Mouse (Mus musculus): ENCODE data around the gene Prss46. TPM values are rescaled to one million over a fixed set of nuclear protein-coding genes. Genes with fewer than 3 reads are reported as not detected.

Gene Prss46
- total RNA-seq (2021) (not detected), polyA plus RNA-seq (2012; rRNA removed) (0.18 TPM in 1 of 2 replicates, not detected in the other)
- long read RNA-seq = 0 reads

DNA sequence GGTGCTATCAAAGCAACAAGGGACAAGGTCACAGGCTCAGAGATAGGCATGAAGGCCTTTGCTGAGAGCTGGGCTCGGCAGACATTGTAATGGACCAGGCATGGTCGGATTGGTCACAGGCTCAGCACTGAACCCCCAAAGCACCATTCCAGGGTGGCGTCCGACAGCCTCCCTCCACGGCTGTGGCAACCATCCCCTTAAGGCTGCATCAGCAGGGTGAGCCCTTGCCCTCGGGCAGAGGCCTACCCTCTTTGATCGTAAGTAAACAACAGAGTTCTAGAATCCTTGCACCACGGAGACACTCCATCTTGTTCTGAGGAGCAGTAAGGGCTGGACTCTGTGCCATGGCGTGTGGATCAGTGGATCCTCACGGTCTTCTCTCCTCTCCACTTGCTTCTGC is at the start of gene Prss46:
TSS of gene Prss46 (plus strand) at position 301 of the 400 bp plus-strand sequence.
- no peak for DNase-seq
- intact Hi-C loops (cut with DNase I) = no loop called here
- Histone ChIP-seq H3K79me2 (replicated peaks; ENCODE audit: control insufficient read depth, insufficient read depth, low read length) (no peaks in the 10 kb centered on the region), H3K4me3 (no peak within 1 kb of the TSS), H3K27me3 (ENCODE audit: control insufficient read depth, insufficient read depth, low read length) (no peaks in the 10 kb centered on the region), H3K9ac (ENCODE audit: low read depth, low read length) (no peak within 1 kb of the TSS), H3K4me1 (ENCODE audit: control insufficient read depth, insufficient read depth, low read length) (no peaks in the 10 kb centered on the region), H3K27ac (no peak within 1 kb of the TSS), H3K36me3 (ENCODE audit: control insufficient read depth, insufficient read depth, low read length) (no peaks in the 10 kb centered on the region)
- WGBS = 86% methylated on average over 10 of the region's 10 CpGs
- TF ChIP-seq EP300 (IDR thresholded peaks at IDR 0.05; ENCODE audit: insufficient read depth, low read depth, low read length) = no peak
- no peak for TF ChIP-seq POLR2A (IDR thresholded peaks at IDR 0.05; ENCODE audit: insufficient read depth, low read depth, low read length)
- no peak for TF ChIP-seq CTCF (IDR thresholded peaks at IDR 0.05)

DNA sequence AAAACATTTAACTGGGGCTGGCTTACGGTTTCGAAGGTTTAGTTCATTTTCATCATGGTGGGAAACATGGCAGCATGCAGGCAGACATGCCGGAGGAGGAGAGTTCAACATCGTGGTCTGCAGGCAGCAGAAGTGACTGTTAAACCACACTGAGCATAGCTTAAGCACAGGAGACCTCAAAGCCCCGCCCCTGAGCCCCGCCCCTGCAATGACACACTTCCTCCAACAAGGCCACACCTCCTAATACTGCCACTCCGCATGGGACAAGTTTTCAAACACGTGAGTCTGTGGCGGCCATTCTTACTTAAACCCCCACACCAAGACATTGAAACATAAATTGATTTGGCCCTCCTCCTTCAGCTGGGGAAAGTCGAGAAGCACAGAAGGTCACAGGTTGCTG is 47.3 kb upstream of the Prss46 start:
- WGBS = 78% methylated on average over 10 of the region's 10 CpGs

DNA sequence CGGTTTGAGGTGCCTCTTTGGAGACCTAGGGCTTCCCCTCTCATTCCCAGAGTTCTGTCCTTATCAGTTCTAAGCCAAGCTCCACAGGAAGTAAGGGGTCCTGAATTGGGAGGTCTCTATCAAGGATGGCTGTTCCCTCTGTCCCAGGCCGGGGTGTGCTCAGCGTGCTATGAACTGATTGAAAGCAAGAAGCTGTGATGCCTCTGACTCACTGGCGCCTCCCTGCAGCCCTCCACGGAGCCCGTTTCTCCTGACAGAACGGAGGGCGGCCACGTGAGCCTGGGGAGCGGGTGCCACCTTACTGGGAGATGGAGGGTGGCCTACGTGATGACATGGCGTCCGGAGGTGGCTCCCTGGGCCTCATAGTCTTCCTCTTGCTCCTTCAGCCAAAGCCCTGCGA is 46.4 kb upstream of the Prss46 start, which contains the start of gene Prss42:
TSS of gene Prss42 (plus strand) at position 301 of the 400 bp plus-strand sequence.
- Histone ChIP-seq H3K27me3 (ENCODE audit: control insufficient read depth, insufficient read depth, low read length) (no peaks in the 10 kb centered on the region), H3K79me2 (replicated peaks; ENCODE audit: control insufficient read depth, insufficient read depth, low read length) (no peaks in the 10 kb centered on the region), H3K36me3 (ENCODE audit: control insufficient read depth, insufficient read depth, low read length) (no peaks in the 10 kb centered on the region), H3K4me3 (no peak within 1 kb of the TSS), H3K27ac (no peak within 1 kb of the TSS), H3K4me1 (ENCODE audit: control insufficient read depth, insufficient read depth, low read length) (no peaks in the 10 kb centered on the region), H3K9ac (ENCODE audit: low read depth, low read length) (no peak within 1 kb of the TSS)
- 89% methylated on average over 14 of the region's 14 CpGs for WGBS
- no peak for DNase-seq
- TF ChIP-seq EP300 (IDR thresholded peaks at IDR 0.05; ENCODE audit: insufficient read depth, low read depth, low read length) (no peak), POLR2A (IDR thresholded peaks at IDR 0.05; ENCODE audit: insufficient read depth, low read depth, low read length) (no peak), CTCF (IDR thresholded peaks at IDR 0.05) (no peak)
- intact Hi-C loops (cut with DNase I) = no loop called here

More for the DNA sequence above, 47.3 kb upstream of the Prss46 start:
- Histone ChIP-seq H3K27me3 (ENCODE audit: control insufficient read depth, insufficient read depth, low read length) (no peaks in the 10 kb centered on the region), H3K4me3 (no peak overlapping the region), H3K36me3 (ENCODE audit: control insufficient read depth, insufficient read depth, low read length) (no peaks in the 10 kb centered on the region), H3K79me2 (replicated peaks; ENCODE audit: control insufficient read depth, insufficient read depth, low read length) (no peaks in the 10 kb centered on the region), H3K4me1 (ENCODE audit: control insufficient read depth, insufficient read depth, low read length) (no peaks in the 10 kb centered on the region), H3K9ac (ENCODE audit: low read depth, low read length) (no peak overlapping the region), H3K27ac (no peak overlapping the region)
- intact Hi-C loops (cut with DNase I) = no loop called here
- DNase-seq = no peak
- no peak for TF ChIP-seq EP300 (IDR thresholded peaks at IDR 0.05; ENCODE audit: insufficient read depth, low read depth, low read length)
- TF ChIP-seq CTCF (IDR thresholded peaks at IDR 0.05) = no peak
- no peak for TF ChIP-seq POLR2A (IDR thresholded peaks at IDR 0.05; ENCODE audit: insufficient read depth, low read depth, low read length)

DNA sequence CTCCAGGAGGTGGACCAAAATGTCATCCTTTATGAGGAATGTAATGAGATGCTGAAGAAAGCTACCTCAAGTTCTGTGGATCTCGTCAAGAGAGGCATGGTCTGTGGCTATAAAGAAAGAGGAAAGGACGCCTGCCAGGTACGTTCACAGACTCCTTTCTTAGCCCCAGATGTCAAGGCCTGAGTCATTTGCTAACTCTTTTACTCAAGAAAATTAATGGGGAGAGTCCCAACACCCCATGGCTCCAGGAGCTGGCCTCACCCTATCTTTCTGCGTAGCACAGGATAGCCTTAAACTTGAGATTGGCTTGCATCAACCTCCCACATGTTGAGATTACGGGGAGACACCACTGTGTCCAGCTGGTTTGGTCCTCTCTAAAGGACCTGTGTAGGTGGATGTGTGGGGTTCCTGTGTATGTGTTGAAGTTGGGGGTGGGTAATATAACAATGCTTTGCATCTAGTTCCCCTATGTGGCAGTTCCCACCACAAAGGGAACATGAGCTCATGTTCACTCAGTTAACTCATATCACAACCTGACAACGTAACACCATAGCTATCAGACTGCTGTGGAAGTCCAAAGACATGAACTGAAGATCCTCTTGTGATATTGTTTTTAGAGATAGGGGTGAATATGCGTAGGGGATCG is 43.3 kb upstream of the Prss46 start:
- H3K4me1 ChIP-seq (ENCODE audit: control insufficient read depth, insufficient read depth, low read length) = no peaks in the 10 kb centered on the region
- intact Hi-C loops (cut with DNase I) = no loop called here
- H3K4me3 ChIP-seq = no peak overlapping the region
- no peak for DNase-seq
- H3K36me3 ChIP-seq (ENCODE audit: control insufficient read depth, insufficient read depth, low read length) = no peaks in the 10 kb centered on the region
- 89% methylated on average over 8 of the region's 8 CpGs for WGBS
- no peak for TF ChIP-seq EP300 (IDR thresholded peaks at IDR 0.05; ENCODE audit: insufficient read depth, low read depth, low read length)
- no peak for TF ChIP-seq CTCF (IDR thresholded peaks at IDR 0.05)
- TF ChIP-seq POLR2A (IDR thresholded peaks at IDR 0.05; ENCODE audit: insufficient read depth, low read depth, low read length) = no peak
- H3K9ac ChIP-seq (ENCODE audit: low read depth, low read length) = no peak overlapping the region
- no peaks in the 10 kb centered on the region for H3K27me3 ChIP-seq (ENCODE audit: control insufficient read depth, insufficient read depth, low read length)
- H3K27ac ChIP-seq = no peak overlapping the region
- no peaks in the 10 kb centered on the region for H3K79me2 ChIP-seq (replicated peaks; ENCODE audit: control insufficient read depth, insufficient read depth, low read length)

DNA sequence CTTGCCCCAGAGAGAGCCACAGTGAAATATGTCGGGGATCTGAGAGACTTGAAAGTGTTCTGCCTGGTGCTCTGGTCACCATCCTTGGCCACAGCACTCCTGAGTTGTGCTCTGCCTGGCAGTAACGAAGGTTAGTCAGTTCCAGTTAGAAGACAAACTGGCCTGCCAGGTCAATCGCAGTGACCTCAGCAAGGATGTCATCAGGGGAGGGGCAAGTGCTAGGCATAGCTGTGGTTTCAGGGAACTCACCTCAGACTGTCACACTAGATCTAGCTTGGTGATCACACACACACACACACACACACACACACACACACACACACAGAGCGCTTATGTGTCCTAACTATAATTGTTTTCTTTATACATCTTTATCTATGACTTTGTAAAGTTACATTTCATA is 41.0 kb upstream of the Prss46 start:
- intact Hi-C loops (cut with DNase I) = no loop called here
- WGBS = 68% methylated on average over 4 of the region's 4 CpGs

DNA sequence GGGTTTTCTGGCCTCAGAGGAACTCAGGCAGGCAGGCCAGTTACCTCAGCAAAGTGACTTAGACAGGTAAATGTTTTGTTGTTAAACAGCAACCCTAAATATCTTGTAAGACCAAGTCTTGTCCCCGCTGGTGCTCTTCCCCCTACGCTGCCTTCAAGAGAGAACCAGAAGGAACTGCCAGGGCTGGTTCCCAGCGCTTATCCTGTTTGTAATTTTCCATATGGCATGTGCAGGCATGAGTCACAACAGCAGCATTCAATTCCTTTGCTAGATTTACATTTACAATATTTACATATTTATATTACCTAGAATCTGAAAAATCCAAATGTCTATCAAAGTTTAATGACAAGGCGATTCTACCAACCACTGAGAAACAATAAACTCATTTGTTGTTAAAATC is 34.3 kb upstream of the Prss46 start:
- no peaks in the 10 kb centered on the region for H3K27me3 ChIP-seq (ENCODE audit: control insufficient read depth, insufficient read depth, low read length)
- no peaks in the 10 kb centered on the region for H3K79me2 ChIP-seq (replicated peaks; ENCODE audit: control insufficient read depth, insufficient read depth, low read length)
- H3K9ac ChIP-seq (ENCODE audit: low read depth, low read length) = no peak overlapping the region
- TF ChIP-seq POLR2A (IDR thresholded peaks at IDR 0.05; ENCODE audit: insufficient read depth, low read depth, low read length) (no peak), EP300 (IDR thresholded peaks at IDR 0.05; ENCODE audit: insufficient read depth, low read depth, low read length) (no peak), CTCF (IDR thresholded peaks at IDR 0.05) (no peak)
- H3K4me1 ChIP-seq (ENCODE audit: control insufficient read depth, insufficient read depth, low read length) = no peaks in the 10 kb centered on the region
- H3K4me3 ChIP-seq = no peak overlapping the region
- no peak overlapping the region for H3K27ac ChIP-seq
- intact Hi-C loops (cut with DNase I) = no loop called here
- H3K36me3 ChIP-seq (ENCODE audit: control insufficient read depth, insufficient read depth, low read length) = no peaks in the 10 kb centered on the region
- WGBS = 79% methylated on average over 4 of the region's 4 CpGs
- DNase-seq = no peak

More for the DNA sequence above, 41.0 kb upstream of the Prss46 start:
- no peak for DNase-seq
- Histone ChIP-seq H3K36me3 (ENCODE audit: control insufficient read depth, insufficient read depth, low read length) (no peaks in the 10 kb centered on the region), H3K27me3 (ENCODE audit: control insufficient read depth, insufficient read depth, low read length) (no peaks in the 10 kb centered on the region), H3K79me2 (replicated peaks; ENCODE audit: control insufficient read depth, insufficient read depth, low read length) (no peaks in the 10 kb centered on the region), H3K9ac (ENCODE audit: low read depth, low read length) (no peak overlapping the region), H3K4me3 (no peak overlapping the region), H3K27ac (no peak overlapping the region), H3K4me1 (ENCODE audit: control insufficient read depth, insufficient read depth, low read length) (no peaks in the 10 kb centered on the region)
- TF ChIP-seq EP300 (IDR thresholded peaks at IDR 0.05; ENCODE audit: insufficient read depth, low read depth, low read length) = no peak
- no peak for TF ChIP-seq POLR2A (IDR thresholded peaks at IDR 0.05; ENCODE audit: insufficient read depth, low read depth, low read length)
- TF ChIP-seq CTCF (IDR thresholded peaks at IDR 0.05) = no peak

Measured in heart, adult 2 months (tissue).